Mouse (Mus musculus) spleen, adult 2 months (tissue): Measurements from ENCODE around the gene Dis3l2.

ENCODE experiments used
- CTCF ChIP-seq: fragments of 200-500 bp; IDR thresholded peaks from 2 replicates; pipeline ENCODE4 v1.5.1; 2011; ENCODE audit warnings: mild to moderate bottlenecking, inconsistent platforms; ENCODE audit not compliant: insufficient read depth, insufficient read length, insufficient replicate concordance; ENCODE audit errors: extremely low read depth
- POLR2A ChIP-seq: fragments of 200-500 bp; IDR thresholded peaks from 2 replicates; pipeline ENCODE4 v1.6.1; 2011; ENCODE audit warnings: low read depth, low read length, inconsistent platforms

- TF ChIP-seq CTCF (no peak), POLR2A (no peak)
These were observed 170.1 kb downstream of the Dis3l2 start for GRCm38 (mm10) chr1:86873745-86874144.
